Mouse (Mus musculus) cerebellum, adult 9-10 months (tissue): ENCODE results near the gene Cfap61.
A peak's percentile ranks its signal among the peaks of the same experiment; 100 is the strongest.

ENCODE experiments used
- DNase-seq: peaks from one replicate; pipeline ENCODE4 v3.0.0; 2022

Gene Cfap61

GRCm38 (mm10) chr2:146022846-146023245 is 88.3 kb downstream of the Cfap61 start:
- no peak for DNase-seq

- DNase-seq, result no peak
Measured at GRCm38 (mm10) chr2:146043640-146044039, 109.1 kb downstream of the Cfap61 start.

DNA sequence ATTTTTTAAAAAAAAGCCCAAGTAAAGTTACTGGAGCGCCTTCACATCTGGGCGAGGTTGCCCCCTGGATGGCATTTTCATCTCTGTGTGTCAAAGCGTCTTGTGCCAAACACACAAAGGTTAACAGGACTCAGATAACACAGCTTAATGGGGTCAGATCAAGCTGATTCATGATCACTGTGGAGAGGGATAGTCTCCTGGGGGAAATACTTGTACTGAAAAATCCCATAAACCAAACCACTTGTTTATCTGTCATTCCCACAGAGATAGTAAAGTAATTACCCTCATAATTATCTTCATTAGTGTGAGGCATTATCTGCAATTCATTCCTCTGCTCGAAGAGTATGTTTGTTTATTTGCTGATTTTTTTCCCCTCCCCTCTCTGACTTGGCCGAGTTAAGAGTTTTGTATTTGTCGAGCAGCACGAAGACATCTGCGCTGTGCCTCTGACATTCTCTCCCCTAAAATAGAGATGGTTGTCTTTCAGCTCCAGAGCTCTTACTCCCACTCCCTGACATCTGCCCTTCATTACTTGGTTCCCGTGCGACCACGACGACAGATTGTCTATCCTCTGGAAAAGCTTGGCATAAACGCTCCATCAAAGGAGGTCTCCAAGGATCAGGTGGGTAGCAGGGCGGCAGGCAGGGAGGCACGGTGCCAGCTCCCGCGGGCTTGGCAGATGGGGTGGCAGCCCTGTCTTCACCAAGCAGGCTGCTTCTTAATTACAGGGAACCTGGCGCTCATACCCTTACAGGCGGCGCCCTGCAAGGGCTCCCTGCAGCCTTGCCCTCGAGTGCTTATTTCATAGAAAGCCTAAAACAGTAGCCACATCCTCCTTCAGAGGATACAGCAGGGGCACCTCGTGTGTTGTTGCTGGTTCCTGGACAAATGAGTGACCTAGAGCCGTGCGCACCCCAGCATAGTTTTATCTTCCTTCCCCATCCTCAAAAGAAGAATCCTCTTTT is 110.6 kb downstream of the Cfap61 start:
- DNase-seq, result peak; percentile 84

- DNase-seq, result no peak
Measured at GRCm38 (mm10) chr2:146047691-146048090, 113.1 kb downstream of the Cfap61 start.

DNA sequence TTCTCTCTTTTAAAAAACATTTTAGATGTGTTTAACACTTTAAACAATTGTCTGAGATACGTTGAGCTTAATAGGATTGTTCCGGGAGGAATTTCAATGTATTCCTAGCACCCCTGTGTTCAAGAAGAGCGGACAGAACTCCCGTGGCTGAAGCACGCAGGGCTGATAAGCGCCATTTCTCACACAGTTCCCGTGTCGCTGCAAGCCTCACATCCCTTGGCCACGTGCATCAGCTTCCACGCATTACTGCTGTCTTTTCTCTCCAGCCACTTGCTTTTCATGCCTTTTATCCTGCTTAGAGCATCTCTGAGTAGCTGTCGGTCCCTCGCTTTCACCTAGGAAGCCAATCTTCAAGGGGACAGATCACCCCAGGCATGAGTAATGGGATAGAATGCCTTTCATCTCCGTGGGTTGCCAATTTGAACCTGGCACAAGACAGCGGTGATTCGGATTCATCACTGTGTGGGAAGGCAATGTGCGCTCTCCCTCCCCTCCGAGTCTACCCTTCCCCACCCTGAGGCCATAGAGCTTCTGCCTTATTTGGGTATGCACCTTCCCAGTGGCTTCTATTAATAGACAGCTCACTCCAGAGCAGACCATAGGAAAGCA is 113.7 kb downstream of the Cfap61 start:
- no peak for DNase-seq

DNA sequence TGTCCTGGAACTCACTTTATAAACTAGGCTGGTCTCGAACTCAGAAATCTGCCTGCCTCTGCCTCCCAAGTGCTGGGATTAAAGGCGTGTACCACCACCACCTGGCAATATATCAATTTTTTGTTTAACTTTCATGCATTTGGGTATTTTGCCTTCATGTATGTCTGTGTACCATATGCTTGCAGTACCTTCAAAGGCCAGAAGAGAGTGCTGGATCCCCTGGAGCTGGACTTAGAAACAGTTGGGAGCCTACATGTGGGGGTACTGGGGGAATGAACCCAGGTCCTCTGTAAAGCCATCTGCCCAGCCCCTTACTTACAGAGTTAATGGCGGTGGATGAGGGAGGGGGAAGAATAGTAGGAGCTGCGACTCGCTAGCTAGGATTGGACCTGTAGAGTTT is 114.8 kb downstream of the Cfap61 start:
- DNase-seq, result no peak

DNA sequence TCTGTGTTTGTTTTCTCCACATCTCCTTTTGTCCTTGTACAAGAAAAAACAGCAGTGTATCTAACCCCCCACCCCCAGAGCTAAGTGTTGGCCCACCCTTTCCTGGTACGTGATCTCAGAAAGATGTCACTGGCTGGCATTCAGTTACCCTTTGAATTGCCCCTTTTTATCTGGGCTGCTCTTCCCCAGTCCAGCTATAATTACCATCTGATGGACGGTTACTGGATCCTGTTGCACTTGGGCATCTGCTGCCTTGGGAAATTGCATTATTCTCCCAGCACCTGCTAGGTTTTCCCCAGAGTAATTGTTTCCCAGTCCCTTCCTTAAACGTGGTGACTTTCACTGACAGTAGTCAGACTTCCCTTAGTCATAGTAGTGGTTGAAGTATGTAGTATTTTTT is 115.5 kb downstream of the Cfap61 start:
- DNase-seq, result no peak

GRCm38 (mm10) chr2:146051334-146051733 is 116.8 kb downstream of the Cfap61 start:
- no peak for DNase-seq

- DNase-seq, result no peak
Measured at GRCm38 (mm10) chr2:146057123-146057522, 122.5 kb downstream of the Cfap61 start.

GRCm38 (mm10) chr2:146058791-146059190 is 124.2 kb downstream of the Cfap61 start:
- no peak for DNase-seq

DNA sequence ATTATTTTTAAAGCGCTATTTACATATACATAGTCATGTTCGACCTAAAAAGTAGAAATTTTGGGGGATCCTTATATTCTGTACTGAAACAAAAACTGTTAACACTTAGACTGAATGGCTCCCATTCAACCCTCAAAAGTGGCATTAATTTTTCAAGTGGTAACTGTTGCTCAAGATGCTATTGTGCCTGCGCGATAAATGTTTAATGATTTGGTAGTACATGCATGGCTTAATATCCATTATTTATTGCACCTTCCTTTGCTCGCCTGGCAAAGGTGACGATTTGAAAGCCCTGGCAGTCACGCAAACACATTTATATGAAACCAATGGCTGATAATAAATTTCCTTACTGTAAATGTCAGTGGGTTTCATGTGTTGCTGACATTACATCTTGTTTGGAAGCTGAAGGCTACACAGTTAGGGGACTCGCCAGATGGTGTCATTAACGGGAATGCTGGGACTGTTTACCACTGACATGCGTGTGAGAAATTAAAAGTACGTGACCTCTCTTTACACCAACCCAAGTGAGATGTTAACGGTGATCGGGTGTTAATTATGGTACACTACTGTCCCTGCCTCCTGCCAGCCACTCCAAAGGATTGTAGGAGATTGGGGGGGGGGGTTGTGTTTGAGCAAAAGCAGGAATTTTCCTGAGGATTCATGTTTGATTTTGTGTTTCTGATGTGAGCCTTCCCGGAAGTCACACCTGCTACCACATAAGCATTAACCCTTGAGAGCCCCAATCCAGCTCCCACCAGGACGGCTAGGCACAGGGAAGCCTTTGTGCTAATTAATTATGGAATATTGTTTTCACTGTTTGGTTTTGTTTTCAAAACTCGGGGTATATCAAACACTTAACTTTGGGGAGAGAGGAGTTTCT is 127.1 kb downstream of the Cfap61 start:
- no peak for DNase-seq

DNA sequence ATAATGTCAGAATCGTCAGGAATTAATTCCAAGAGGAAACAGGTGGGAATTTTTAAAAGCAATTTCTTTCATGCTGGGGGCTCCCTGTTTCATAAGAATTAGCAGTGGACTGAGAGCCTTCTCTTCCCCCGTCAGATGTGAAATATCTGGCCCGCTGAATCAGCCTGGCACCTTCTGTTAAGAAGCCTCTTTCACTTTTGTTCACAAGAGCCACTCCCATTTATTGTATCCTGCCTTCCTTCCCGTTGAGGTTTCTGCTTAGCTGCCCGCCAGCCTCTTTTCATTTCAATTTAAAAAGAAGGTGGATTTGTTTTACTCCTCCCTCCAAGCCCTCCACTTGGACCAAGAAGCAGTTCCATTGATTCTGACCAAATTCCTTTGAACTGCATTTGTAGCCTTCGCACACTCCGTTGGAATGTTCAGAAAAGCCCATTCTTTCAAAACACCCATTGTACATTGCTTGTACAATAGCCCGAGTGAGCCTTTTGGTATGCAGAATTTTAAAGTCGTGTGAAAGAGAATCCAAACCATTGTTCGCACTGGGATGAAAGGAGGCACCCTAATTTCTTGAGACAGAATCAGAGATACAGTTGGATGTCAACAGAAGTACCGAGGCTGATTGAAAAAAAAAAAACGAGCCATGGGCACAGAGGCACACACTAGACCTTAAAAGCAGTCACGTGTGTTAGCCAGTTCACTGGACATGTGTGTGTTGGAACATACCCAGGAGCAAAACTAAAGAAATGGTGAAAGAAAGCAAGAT is 127.9 kb downstream of the Cfap61 start:
- no peak for DNase-seq

DNA sequence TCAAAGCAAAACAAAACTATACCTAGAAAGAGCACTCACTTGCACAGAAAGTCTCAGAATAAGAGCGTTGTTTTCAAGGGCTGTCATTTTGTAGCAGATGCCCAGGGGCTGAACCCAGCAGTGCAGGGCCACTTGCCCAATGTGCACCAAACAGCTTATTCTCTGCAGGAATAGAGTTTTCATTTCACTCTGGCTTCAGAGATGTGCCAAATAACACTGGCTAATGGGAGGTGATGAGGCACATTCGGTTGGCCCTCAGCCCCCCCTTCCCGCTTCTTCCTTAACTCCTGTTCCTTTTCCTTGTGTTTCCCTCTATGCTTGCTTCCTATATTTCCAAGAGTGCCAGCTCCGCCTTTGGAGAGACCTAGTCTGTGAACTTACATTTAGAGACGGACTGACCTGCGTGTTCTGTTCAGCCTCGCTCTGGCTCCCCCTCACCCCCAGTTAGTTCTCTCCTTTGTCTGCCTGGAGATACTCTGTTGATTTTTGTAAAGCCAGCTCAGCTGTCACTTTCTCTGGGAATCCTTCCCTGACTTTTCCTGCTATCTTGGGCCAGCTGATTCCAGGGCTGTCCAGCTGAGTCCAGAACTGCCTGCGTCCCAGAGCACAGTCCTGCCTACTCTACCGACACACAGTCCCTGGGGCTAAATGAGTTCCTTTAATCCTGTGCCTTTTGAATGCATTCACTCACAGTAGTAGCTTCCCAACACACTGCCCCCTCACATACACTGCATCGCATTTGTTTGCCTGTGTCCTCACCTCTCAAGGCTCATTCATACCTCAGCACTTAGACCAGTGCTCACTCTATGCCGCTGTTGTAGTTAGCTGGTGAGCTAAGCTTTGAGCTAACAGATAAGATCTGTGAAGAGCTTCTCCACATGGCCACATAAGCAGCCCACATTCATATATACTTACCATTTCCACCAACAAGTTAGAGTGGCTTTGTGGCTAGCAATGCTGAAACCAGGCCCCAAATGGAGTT is 128.8 kb downstream of the Cfap61 start:
- no peak for DNase-seq

- no peak for DNase-seq
Measured at GRCm38 (mm10) chr2:146067364-146067763, 132.8 kb downstream of the Cfap61 start.

GRCm38 (mm10) chr2:146073300-146073699 is 138.7 kb downstream of the Cfap61 start:
- no peak for DNase-seq

GRCm38 (mm10) chr2:146077117-146077516 is 142.5 kb downstream of the Cfap61 start:
- DNase-seq, result no peak

DNA sequence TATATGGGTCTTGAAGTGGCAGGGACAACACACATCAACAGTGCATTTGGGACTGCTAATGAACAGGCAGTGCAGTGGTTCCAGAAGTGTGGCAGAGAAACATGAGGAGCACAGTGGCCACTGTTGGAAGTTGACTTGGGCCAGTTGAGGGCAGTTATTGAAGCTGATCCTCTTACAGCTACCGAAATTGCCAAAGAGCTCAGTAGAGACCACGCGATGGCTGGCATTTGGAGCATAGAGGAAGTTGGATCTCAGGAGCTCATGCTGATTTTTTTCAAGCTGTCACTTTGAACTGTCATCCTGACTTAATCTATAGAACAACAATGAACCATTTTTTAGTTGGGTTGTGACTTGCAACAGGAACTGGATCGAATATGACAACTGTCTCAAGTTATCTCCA is 145.7 kb downstream of the Cfap61 start:
- no peak for DNase-seq

DNA sequence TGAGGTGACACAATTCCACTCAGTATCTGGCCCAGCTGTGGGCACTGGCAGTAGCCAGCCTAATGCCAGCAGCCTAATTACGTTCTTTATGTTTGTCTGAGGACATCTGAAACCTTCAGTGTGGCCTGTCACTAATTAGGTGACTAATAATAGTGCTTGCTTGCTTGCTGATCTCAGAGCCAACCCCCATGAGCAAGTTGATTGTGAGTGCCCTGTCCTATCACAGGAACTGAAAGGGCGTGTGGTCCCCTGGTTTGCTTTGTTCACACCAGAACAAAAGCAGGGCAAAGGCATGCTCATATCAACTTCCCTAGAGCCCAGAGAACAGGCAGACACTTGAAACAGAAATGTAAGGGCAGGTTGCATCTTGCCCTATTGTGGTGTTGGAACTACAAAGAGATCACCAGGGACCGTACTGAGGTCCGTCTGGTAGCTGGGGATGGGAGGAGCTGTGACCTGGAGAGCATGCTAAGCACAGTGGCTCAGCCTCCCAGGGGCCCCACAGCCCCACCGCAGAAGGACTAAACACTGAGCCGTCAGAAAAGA is 148.8 kb downstream of the Cfap61 start:
- no peak for DNase-seq

- no peak for DNase-seq
Measured at GRCm38 (mm10) chr2:146087411-146087810, 152.8 kb downstream of the Cfap61 start.

- DNase-seq, result no peak
Measured at GRCm38 (mm10) chr2:146089157-146089692, 154.6 kb downstream of the Cfap61 start.

DNA sequence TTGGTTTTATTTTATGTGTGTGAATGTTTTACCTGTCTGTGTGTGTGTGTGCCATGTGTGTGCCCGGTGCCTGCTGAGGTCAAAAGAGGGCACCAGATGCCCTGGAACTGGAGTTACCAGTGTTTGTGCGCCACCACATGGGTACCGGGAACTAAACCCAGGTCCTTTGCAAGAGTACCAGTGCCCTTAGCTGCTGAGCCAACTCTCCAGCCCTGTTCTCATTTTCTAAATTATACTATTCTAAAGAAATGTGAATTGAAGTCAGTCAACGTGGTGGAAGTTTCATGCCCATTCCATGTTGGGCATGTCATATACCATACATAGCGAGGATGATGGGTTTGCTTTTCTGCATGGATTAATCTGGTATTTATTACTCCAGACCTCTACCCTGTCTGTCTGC is 162.9 kb downstream of the Cfap61 start:
- no peak for DNase-seq
